Mouse (Mus musculus) MEL-GATA-1-ER (cell line): ENCODE data around the gene Ptprg.

Experiments used
- DNase-seq: peaks from one replicate; pipeline ENCODE4 v3.0.0-alpha.2; 2012; ENCODE audit warnings: low read depth; ENCODE audit errors: extremely low read depth

Gene Ptprg

GRCm38 (mm10) chr14:11617362-11617761 is 64.0 kb downstream of the Ptprg start:
- no peak for DNase-seq

DNA sequence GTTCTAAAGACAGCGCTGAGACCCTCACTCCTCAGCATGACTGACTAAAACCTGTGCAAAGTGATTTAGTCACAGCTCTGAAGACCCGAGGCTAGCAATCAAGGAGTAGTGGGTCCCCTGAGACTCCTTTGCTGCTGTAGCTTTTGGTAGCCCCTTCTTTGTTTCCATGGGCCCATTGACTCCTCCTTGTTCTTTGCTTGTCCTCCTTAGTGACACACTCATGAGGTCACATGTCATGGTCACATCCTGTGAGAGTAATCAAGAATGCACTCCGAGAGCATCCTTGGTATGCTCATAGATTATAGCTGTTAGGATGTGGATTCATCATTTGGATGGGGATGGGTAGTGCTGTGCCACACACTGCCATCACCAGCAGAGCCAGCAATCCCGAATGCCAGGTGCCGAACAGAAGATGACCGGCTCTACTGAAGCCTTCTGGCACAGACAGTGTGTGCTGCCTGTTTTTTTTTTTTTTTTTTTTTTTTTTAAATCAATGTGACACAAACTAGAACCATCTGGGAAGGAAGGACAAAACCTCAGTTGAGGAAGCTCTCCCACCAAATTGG is 64.9 kb downstream of the Ptprg start:
- DNase-seq, result no peak

DNA sequence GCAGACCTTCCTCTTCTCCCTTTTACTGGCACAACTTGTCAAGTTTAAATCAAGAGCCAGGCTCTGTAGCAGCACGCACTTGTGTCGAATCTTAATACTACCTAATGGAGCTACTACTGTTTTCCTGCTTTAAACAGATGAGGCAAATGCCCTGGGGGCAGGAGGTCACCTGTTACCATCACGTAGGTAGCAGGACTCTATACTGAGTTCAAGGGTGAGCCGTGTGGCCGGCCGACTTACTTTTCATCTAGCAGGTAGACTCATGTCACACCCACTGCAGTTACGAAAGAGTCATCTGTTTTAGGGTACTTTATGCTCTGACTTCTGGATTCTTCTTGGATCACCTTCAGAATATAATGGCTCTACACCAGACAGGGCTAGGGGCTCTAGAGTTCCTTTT is 66.3 kb downstream of the Ptprg start:
- no peak for DNase-seq

- DNase-seq, result no peak
Measured at GRCm38 (mm10) chr14:11620314-11620713, 67.0 kb downstream of the Ptprg start.

DNA sequence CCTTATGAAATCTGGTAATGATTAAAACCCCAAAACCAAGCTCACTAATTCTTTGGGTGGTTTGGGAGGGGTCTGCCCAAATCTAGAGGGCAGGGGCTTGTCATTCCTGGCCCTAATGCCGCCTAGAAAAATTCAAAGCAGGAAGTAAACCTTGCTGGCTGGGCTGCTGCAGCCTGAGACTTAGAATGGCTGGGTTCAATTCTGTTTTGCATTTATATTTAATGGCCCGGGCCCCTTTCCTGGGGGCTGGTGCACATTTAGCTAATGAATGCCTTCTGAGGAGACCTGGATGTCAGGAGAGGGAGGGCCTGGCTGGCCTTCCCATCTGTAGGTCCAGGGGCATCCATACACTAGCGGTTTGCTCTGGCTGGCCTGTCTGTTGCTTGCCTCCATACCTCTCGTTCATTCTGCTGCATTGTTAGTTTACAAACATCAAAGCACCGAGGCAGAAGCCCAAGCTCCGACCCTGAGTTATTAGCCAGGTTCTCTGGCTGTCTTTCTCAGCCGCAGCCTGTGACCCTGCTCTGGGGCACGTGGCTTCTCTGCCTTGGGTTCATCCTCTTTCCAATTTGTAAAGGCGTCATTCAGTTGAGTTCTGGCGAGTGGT is 67.7 kb downstream of the Ptprg start:
- no peak for DNase-seq

- no peak for DNase-seq
Measured at GRCm38 (mm10) chr14:11623576-11623975, 70.2 kb downstream of the Ptprg start.

- DNase-seq, result no peak
Measured at GRCm38 (mm10) chr14:11630736-11631135, 77.4 kb downstream of the Ptprg start.

DNA sequence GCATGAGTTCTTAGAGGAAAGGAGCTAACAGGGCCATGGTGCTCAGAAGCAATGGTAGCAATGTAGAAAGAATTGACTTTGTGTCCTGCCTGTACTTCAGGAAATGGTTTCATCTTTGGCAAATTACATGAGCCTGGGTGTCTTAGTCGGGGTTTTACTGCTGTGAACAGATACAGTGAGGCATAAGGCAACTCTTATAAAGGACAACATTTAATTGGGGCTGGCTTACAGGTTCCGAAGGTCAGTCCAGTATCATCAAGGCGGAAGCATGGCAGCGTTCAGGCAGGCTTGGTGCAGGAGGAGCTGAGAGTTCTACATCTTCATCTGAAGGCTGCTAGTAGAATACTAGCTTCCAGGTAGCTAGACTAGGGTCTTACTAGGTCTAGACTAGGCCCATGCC is 78.2 kb downstream of the Ptprg start:
- no peak for DNase-seq

- DNase-seq, result no peak
Measured at GRCm38 (mm10) chr14:11637673-11638072, 84.3 kb downstream of the Ptprg start.

DNA sequence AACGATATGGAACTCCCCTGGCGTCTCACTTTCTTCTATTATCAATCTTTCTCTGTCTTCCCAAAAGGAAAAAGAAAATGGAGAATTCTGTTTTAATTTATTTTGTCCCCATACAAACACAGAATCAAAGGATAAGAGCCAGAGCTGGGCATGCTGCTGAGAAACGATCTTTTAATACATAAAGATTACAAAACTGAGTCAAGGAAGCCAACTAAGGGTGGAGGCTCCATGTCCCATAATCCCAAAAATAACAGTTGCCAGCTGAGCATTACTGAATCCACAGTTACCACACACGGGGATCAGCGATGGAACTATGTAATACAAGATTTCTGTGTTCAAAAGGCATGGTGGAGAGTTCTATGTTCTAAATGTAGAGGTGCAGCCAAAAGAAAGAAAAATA is 86.0 kb downstream of the Ptprg start:
- no peak for DNase-seq

DNA sequence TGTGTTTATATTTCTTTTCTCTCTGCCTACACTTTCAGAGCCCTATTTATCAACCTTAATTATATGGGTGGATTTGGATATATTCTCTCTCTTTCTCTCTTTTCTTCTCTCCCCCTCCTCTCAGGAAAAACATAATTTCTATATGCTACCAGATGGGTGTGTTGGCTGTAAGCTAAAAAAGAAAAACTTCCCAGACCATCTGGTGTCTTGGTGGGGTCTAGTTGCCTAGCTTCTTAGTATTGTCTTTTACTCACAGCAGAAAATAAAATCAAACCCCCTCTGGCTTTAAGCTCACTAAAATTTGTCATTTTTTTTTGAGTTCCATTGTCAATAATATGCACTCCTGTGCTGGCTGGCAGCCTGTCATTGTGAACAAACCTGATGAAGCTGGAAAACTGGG is 87.0 kb downstream of the Ptprg start:
- no peak for DNase-seq

GRCm38 (mm10) chr14:11640996-11641395 is 87.7 kb downstream of the Ptprg start:
- DNase-seq, result no peak

DNA sequence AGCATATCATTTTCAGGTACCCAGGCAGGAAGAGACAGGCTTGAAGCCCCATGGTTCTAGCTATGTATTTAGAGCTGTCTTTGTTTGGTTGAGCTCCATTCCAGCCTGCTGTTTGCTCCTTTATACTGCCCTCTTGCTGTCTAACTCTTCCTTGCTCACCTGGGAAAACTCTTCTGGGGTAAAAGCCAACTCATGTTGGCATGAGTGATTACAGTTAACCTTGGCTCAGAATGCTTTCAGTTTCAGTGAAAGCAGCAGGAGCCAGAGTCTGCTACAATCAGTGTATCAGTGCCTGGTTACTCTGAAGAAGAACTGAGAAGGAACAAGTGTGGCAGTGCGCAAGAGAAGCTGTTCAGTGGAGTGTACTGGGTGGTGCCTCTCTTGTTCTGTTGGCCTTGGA is 89.6 kb downstream of the Ptprg start:
- no peak for DNase-seq

- no peak for DNase-seq
Measured at GRCm38 (mm10) chr14:11657374-11657773, 104.0 kb downstream of the Ptprg start.

GRCm38 (mm10) chr14:11663661-11664215 is 110.4 kb downstream of the Ptprg start:
- no peak for DNase-seq

GRCm38 (mm10) chr14:11664302-11664701 is 111.0 kb downstream of the Ptprg start:
- DNase-seq, result no peak

- DNase-seq, result no peak
Measured at GRCm38 (mm10) chr14:11665046-11665445, 111.7 kb downstream of the Ptprg start.

GRCm38 (mm10) chr14:11667762-11668161 is 114.4 kb downstream of the Ptprg start:
- no peak for DNase-seq

DNA sequence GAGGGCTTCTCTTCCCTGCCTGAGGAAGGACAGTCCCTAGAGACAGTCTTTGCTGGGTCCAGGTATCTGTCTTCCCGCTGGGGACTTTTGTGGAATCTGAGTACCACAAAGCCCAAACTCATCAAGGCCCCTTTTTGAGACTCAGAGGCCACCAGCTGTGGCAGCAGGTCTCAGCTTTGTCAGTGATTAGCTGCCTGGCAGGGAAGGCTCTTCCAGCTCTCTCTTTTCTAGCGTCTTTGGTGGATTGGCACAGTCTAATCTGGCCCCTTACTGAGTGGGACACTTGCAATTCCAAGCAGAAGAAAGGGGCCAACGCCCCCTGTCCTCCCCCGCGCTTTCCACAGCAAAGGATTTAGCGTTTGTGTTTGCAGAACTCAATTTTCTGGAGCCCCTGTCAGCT is 117.5 kb downstream of the Ptprg start:
- DNase-seq, result no peak

GRCm38 (mm10) chr14:11672981-11673547 is 119.7 kb downstream of the Ptprg start:
- DNase-seq, result no peak

GRCm38 (mm10) chr14:11678201-11678600 is 124.9 kb downstream of the Ptprg start:
- DNase-seq, result no peak

DNA sequence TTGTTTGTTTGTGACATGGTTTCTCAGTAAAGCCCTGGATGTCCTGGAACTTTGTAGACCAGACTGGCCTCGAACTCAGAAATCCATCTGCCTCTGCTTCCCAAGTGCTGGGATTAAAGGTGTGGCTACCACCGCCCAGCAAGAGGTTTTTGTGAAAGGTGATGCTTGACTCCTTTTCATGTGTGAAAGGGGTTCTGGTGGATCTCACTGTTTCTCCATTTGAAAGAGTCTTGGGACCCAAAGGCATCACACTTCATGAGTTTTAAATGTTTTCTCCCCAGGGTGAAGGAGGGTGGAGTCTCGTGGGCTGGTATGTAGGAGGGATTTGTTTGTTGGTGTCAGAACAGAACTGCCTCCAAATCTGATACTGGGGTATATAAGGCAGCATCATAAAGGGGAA is 126.4 kb downstream of the Ptprg start:
- no peak for DNase-seq

DNA sequence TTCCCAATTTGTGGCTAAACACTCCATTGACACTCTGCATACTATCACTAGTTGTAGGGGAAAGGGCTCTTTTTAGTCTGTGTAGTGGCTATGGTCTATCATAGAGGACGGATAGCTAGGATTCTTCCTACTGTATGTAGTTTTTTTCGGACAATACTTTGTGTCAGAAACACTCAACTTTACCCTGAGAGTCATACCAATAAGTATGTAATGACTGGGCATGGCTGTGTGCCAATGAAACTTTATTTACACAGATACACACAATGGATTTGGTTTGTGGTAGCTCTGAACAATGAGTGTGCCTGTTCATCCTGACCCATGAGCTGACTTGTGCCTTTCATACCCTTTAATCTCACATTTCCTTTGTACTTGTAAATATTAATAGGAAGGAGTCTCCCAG is 127.3 kb downstream of the Ptprg start:
- DNase-seq, result no peak
